Mouse (Mus musculus) monocyte, adult 59 days (primary cell): ENCODE measurements around the gene Epha5. TPM values are rescaled to one million over a fixed set of nuclear protein-coding genes. Genes with fewer than 3 reads are reported as not detected.

ENCODE experiments used
- total RNA-seq, 2 experiments: library from RNA; stranded (reverse); gene quantifications; one replicate each; pipeline ENCODE4 v1.2.4; 2023

Gene Epha5
- total RNA-seq = not detected

DNA sequence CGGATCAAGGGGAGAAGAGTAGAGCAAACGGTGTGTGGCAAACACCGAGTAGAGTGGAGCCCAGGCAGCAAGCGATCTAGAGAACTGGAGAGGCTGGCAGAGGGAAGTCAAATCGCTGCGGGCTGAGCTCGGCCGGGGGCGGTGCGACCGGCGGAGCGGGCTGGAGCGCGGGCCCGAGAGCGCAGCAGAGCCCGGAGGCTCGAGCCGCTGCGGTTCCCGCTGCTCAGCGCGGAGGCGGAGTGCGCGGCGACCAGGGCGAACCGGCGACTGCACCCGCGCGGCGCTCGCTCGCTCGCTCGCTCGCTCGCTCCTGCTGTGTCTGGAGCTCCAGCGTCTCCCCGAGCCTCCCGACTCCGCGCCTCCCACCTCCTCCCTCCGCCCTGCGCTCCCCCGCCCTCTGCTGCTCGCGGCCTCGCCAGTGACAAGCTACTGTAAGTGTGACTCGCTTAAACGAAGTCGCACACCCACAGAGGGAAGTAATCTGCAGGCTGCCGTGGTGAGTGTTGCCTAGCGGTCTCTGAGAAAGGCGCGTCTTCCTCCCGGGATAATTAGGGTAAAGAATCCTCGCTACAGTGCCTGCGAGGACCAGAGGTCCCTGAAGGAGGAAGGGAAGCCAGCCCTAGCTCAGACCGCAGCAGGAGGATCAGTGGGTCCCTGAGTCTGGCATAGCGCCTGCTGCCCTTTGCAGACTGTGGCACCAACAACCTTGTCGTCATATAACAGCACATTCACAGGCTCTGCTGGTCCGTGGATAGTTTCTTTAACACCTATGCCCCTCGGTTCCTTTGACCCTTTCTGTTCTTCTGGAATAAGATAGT lies at the start of gene Epha5:
Gene Epha5 (minus strand): TSS at position 321 of the 818 bp plus-strand sequence.

